Mouse (Mus musculus) hindlimb bud, embryonic 11.5 days (tissue): ENCODE measurements around the gene Tmem150b.
A peak's percentile ranks its signal among the peaks of the same experiment; 100 is the strongest.

Experiments used
- DNase-seq: peaks from one replicate; pipeline ENCODE4 v3.0.0-alpha.2; 2012; ENCODE audit warnings: low read depth, low spot score; ENCODE audit errors: extremely low spot score

Gene Tmem150b

GRCm38 (mm10) chr7:4666871-4667270, 58.2 kb downstream of the Tmem150b start:
- DNase-seq: no peak

GRCm38 (mm10) chr7:4663742-4664141, 61.3 kb downstream of the Tmem150b start:
- no peak for DNase-seq

GRCm38 (mm10) chr7:4663179-4663578, 61.9 kb downstream of the Tmem150b start:
- no peak for DNase-seq

GRCm38 (mm10) chr7:4659911-4660443, 65.1 kb downstream of the Tmem150b start:
- DNase-seq: no peak

GRCm38 (mm10) chr7:4658912-4659551, 66.0 kb downstream of the Tmem150b start, which contains the start of gene Ppp6r1:
TSS of gene Ppp6r1 (minus strand) at chr7:4659019.
- DNase-seq: peak; percentile 78

GRCm38 (mm10) chr7:4658128-4658907, 66.7 kb downstream of the Tmem150b start:
- DNase-seq: no peak

GRCm38 (mm10) chr7:4657521-4658127, 67.4 kb downstream of the Tmem150b start:
- no peak for DNase-seq
